Mouse (Mus musculus) right cerebral cortex, adult 2 months (tissue): ENCODE results near the gene Tlr8.

ENCODE experiments used
- DNase-seq, 2 experiments: peaks; one replicate each; pipeline ENCODE4 v3.0.0; 2021 to 2022; ENCODE audit warnings: low spot score in 2 of 2

Gene Tlr8

DNA sequence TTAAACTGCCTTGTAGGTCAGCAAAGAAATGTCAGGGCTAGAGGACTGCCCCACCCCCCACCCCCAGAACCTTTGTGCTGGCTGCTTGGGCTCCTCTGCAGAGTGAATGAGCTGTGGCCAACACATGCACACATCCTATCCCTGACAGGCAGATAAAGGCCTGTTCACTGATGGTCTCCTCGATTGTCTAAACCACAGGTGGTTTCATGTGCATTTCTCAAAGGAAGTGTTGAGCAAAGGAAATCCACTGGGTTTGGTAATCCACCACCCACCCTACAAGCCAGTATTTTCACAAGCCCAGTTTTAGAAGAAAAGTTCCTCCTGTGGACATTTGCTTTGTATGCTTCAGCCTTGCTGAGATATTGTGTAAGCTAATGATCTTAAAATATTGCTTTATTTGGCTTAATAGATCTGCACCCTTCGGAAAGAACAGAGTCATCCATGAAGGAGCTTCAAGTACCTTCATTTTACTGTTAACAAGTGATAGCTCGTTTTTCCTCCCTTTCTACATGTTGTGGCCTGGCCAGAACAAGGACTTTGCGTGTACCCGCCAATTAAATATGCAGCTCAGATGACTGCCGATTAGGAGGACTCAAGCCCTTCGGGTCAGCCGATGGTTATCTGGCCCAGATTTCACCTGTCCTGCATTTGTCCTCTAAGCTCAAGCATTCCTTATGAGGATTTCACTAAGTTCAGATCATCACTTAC is 58.2 kb downstream of the Tlr8 start:
- DNase-seq = no peak

- DNase-seq = no peak
Measured at GRCm38 (mm10) chrX:167201365-167201764, 62.8 kb downstream of the Tlr8 start.

GRCm38 (mm10) chrX:167195228-167195649 is 68.9 kb downstream of the Tlr8 start:
- DNase-seq = no peak
